24 mouse cellular contexts compared by ENCODE assay signal in the genomic region with DNA sequence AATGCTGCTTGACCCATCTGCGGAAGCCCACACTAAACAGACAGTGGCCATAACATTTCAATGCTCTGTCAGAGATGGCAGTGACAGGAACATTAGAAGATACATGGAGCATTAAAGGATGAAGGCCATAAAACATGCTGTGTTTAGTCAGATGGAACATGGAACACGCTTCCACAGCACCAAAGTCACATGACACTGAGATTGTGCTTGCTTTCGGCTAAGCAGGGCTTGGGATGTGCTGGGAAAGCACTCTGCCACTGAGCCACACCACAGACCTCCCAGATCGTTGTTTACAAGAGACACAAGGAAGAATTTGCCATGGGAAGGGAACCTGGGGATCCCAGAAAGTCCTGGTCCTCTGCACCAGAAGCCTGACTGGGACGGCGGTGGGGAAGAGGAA.
"Had no signal": no experiment of that assay in that cellular context is flagged by ENCODE, and none has a peak within 500 bp of the region (broad histone marks: within the 10 kb centered on the region; RNA-seq: fewer than 3 reads in every experiment).

No protein-coding gene starts in this region.

- H3K9ac ChIP-seq: heart, embryonic 12.5 days; hindbrain, embryonic 12.5 days; hindbrain, embryonic 14.5 days; intestine, embryonic 15.5 days; limb, embryonic 12.5 days; liver, embryonic 13.5 days; liver, embryonic 15.5 days; liver, postnatal 0 days had no signal

- H3K27me3 ChIP-seq: heart, embryonic 12.5 days; hindbrain, embryonic 12.5 days; intestine, embryonic 15.5 days; limb, embryonic 12.5 days; liver, embryonic 13.5 days; liver, embryonic 15.5 days had no signal

- H3K36me3 ChIP-seq: heart, embryonic 12.5 days; hindbrain, embryonic 10.5 days; hindbrain, embryonic 12.5 days; intestine, embryonic 15.5 days; limb, embryonic 10.5 days; limb, embryonic 12.5 days; liver, embryonic 13.5 days; liver, embryonic 15.5 days had no signal

- ATAC-seq: hindbrain, embryonic 16.5 days; inflammation-experienced regulatory T-cells, adult 6 months; intestine, embryonic 15.5 days; intestine, postnatal 0 days; liver, postnatal 0 days had no signal

- H3K4me3 ChIP-seq: heart, embryonic 10.5 days; heart, embryonic 12.5 days; hindbrain, embryonic 10.5 days; hindbrain, embryonic 12.5 days; intestine, embryonic 15.5 days; left cerebral cortex, adult 2 months; limb, embryonic 10.5 days; limb, embryonic 12.5 days; liver, embryonic 13.5 days; liver, embryonic 15.5 days had no signal

- H3K4me2 ChIP-seq: heart, embryonic 12.5 days; hindbrain, embryonic 12.5 days; hindbrain, embryonic 14.5 days; intestine, embryonic 15.5 days; limb, embryonic 12.5 days; liver, embryonic 11.5 days; liver, embryonic 13.5 days; liver, embryonic 15.5 days had no signal

- DNase-seq: gastrocnemius, postnatal 25 days; heart, adult 18-20 months; heart, postnatal 10 days; heart, postnatal 4 days; kidney, postnatal 4 days; layer of hippocampus, adult 9-11 months; liver; liver, embryonic 13.5 days; liver, postnatal 0 days had no signal

- H3K27ac ChIP-seq: hindbrain, embryonic 10.5 days; hindbrain, embryonic 12.5 days; hindbrain, embryonic 14.5 days; intestine, embryonic 15.5 days; kidney, postnatal 0 days; left cerebral cortex, adult 2 months; limb, embryonic 10.5 days; limb, embryonic 12.5 days; liver, embryonic 13.5 days; liver, embryonic 15.5 days had no signal

- H3K9me3 ChIP-seq: heart, embryonic 10.5 days; heart, embryonic 12.5 days; hindbrain, embryonic 10.5 days; hindbrain, embryonic 12.5 days; intestine, embryonic 15.5 days; limb, embryonic 10.5 days; limb, embryonic 12.5 days; liver, embryonic 13.5 days; liver, embryonic 15.5 days had no signal
